Mouse (Mus musculus): ENCODE measurements around the gene Mul1.

DNA sequence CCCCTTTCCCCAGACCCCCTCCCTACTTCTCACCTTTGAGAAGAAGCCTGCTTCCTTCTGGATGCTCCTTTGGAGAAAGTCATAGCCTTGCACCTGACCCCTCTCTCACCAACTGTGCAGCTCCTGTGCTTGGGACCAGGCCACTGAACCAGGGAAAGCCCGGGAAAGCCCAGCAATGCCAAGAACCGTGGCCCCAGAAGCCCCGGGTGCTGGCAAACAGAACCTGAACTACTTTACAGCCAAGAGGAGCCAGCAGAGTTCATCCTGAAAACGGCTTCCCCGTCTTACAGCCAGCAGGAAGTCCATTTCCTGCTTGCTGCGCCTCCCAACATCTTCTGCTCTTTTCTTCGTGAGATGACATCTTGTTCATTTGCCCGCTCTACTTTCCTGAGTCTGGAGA is 48.2 kb downstream of the Mul1 start:
- no peak for TF ChIP-seq ZC3H11A (IDR thresholded peaks at IDR 0.05; ENCODE audit: borderline replicate concordance, low read depth, low read length)
- no peak for TF ChIP-seq MAFK (IDR thresholded peaks at IDR 0.05; ENCODE audit: insufficient read depth, low read depth, low read length)
- TF ChIP-seq CHD2 (IDR thresholded peaks at IDR 0.05; ENCODE audit: low read depth, low read length): no peak
- no peak for TF ChIP-seq ZNF384 (IDR thresholded peaks at IDR 0.05; ENCODE audit: low read depth, low read length)
